ENCODE assay signal across 20 mouse cellular contexts in the genomic region with DNA sequence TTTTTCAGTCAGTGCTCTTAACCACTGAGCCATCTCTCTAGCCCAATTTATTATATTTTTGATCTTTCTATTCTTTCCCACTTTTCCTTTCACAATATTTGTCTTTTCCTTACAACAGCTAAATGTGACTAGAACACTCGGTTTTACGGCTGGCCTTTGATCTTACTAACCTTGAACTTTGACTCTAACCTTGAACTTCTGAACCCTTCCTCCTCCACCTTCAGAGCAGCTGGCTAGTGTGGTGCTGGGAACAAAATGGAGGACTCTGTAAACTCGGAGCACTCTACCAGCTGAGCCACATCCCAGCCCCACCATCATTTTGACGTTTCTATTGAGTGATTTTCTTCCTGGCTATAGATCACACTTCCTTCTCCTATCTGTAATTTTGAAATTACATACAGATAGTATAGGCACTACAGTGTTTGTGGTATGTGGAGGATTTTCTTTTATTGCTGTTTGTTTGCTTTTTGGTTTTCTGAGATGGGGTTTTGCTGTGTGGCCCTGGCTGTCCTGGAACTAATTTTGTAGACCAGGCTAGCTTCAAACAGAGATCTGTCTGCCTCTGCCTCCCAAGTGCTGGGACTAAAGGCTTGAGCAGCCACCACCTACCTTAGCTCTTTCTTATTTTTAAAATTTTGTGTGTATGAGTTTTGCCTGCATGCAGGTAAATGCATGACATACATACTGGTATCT. TPM values are rescaled to one million over a fixed set of nuclear protein-coding genes. Genes with fewer than 3 reads are reported as not detected.
DNase-seq lines count a peak whose midpoint lies in the region; ATAC-seq lines count a peak whose summit lies in the region.
"Had no signal": no experiment of that assay in that cellular context is flagged by ENCODE, and none has a peak within 500 bp of the region (broad histone marks: within the 10 kb centered on the region; RNA-seq: fewer than 3 reads in every experiment).

No protein-coding gene starts in this region.

- H3K4me2 ChIP-seq in midbrain, embryonic 11.5 days: no peak overlapping the region
- H3K4me2 ChIP-seq in midbrain, embryonic 14.5 days (ENCODE audit: low read length): no peak overlapping the region
- H3K4me2 ChIP-seq: embryonic facial prominence, embryonic 13.5 days; forebrain, embryonic 13.5 days; heart, embryonic 12.5 days had no signal

- H3K9ac ChIP-seq in midbrain, embryonic 11.5 days (ENCODE audit: low read length): no peak overlapping the region
- no peak overlapping the region for H3K9ac ChIP-seq in midbrain, embryonic 14.5 days (replicated peaks; ENCODE audit: low read length)
- H3K9ac ChIP-seq: embryonic facial prominence, embryonic 13.5 days; forebrain, embryonic 13.5 days; forebrain, postnatal 0 days; heart, embryonic 12.5 days had no signal

- DNase-seq in CD4-positive, CD25-positive, alpha-beta regulatory T cell, adult 2 months (ENCODE audit: low read depth, low spot score): peak; percentile 11
- DNase-seq in midbrain, embryonic 11.5 days (ENCODE audit: low spot score, missing footprints): peak; percentile 88
- no peak for DNase-seq in midbrain, embryonic 14.5 days
- no peak for DNase-seq in testis, postnatal 14 days (ENCODE audit: low spot score)
- DNase-seq in adrenal gland, postnatal 25 days: no peak
- DNase-seq in MN1 (ENCODE audit: low spot score): no peak
- DNase-seq: adrenal gland, postnatal 14 days; B cell, adult 2 months; cerebellum, adult 18-20 months; cerebellum, adult 9-11 months; cerebellum, postnatal 36 days; forebrain, postnatal 0 days; gastrocnemius, postnatal 14 days had no signal

- no peaks in the 10 kb centered on the region for H3K9me3 ChIP-seq in midbrain, embryonic 11.5 days (ENCODE audit: control insufficient read depth, low read length)
- H3K9me3 ChIP-seq in midbrain, embryonic 14.5 days (ENCODE audit: control insufficient read depth, low read length): no peaks in the 10 kb centered on the region
- H3K9me3 ChIP-seq: embryonic facial prominence, embryonic 13.5 days; forebrain, embryonic 13.5 days; heart, embryonic 12.5 days had no signal

- WGBS in midbrain, embryonic 11.5 days: 77% methylated on average over 4 of the region's 4 CpGs
- 80% methylated on average over 4 of the region's 4 CpGs for WGBS in midbrain, embryonic 14.5 days

- H3K4me1 ChIP-seq in midbrain, embryonic 11.5 days (ENCODE audit: control insufficient read depth, insufficient read depth, low read length): peaks cover 4% of the 10 kb centered on the region; the same call in 1 of the 2 replicates
- H3K4me1 ChIP-seq in midbrain, embryonic 14.5 days (ENCODE audit: control insufficient read depth, insufficient read depth, low read length): peaks cover 3% of the 10 kb centered on the region; the same call in 1 of the 2 replicates
- H3K4me1 ChIP-seq: embryonic facial prominence, embryonic 13.5 days; heart, embryonic 12.5 days had no signal

- ATAC-seq in CD4-positive, CD25-positive, alpha-beta regulatory T cell, adult 4 months: no peak
- ATAC-seq in midbrain, embryonic 11.5 days (ENCODE audit: low FRiP score): no peak
- ATAC-seq in midbrain, embryonic 14.5 days (ENCODE audit: low FRiP score, low TSS enrichment): no peak
- ATAC-seq in granulocyte monocyte progenitor cell, adult 5-6 weeks (replicated peaks; ENCODE audit: poor library complexity, severe bottlenecking): 0 out of 2 replicates have a peak, but pooled peaks have one; percentile 9
- ATAC-seq: activated CD4-positive, CD25-positive, alpha-beta regulatory T cell, adult 4 months; forebrain, embryonic 13.5 days; forebrain, postnatal 0 days; intestine, postnatal 0 days had no signal

- H3K27me3 ChIP-seq in midbrain, embryonic 11.5 days (ENCODE audit: control insufficient read depth, insufficient read depth, low read length): no peaks in the 10 kb centered on the region
- no peaks in the 10 kb centered on the region for H3K27me3 ChIP-seq in midbrain, embryonic 14.5 days (ENCODE audit: control insufficient read depth, insufficient read depth, low read length)
- H3K27me3 ChIP-seq: embryonic facial prominence, embryonic 13.5 days; forebrain, embryonic 13.5 days; heart, embryonic 12.5 days had no signal

- H3K27ac ChIP-seq in midbrain, embryonic 11.5 days (ENCODE audit: low read depth, low read length): no peak overlapping the region
- no peak overlapping the region for H3K27ac ChIP-seq in midbrain, embryonic 14.5 days (replicated peaks; ENCODE audit: low read depth, low read length)
- H3K27ac ChIP-seq: embryonic facial prominence, embryonic 13.5 days; forebrain, embryonic 13.5 days had no signal

- no peak overlapping the region for H3K4me3 ChIP-seq in midbrain, embryonic 11.5 days (ENCODE audit: low read depth, low read length)
- H3K4me3 ChIP-seq in midbrain, embryonic 14.5 days (replicated peaks; ENCODE audit: low read depth, low read length): no peak overlapping the region
- H3K4me3 ChIP-seq: embryonic facial prominence, embryonic 13.5 days; forebrain, embryonic 13.5 days; heart, embryonic 12.5 days had no signal

- H3K36me3 ChIP-seq in midbrain, embryonic 11.5 days (ENCODE audit: control insufficient read depth, insufficient read depth, low read length): peaks cover 11% of the 10 kb centered on the region
- H3K36me3 ChIP-seq in midbrain, embryonic 14.5 days (ENCODE audit: control insufficient read depth, insufficient read depth, low read length): peaks cover 37% of the 10 kb centered on the region

RNA-seq across cellular contexts. Expression of a gene that starts 26.7 kb away (rescaled TPM):
- polyA plus RNA-seq in CD4-positive, CD25-positive, alpha-beta regulatory T cell, adult 4 months (2017; shearing (Covaris generic)): 100 to 1,000 TPM; 457 to 480 TPM
- 473 and 513 TPM in 2 replicates for polyA plus RNA-seq in midbrain, embryonic 11.5 days (2014; fragmentation: Nextera tagmentation; extraction: Ambion mirVana)
- polyA plus RNA-seq in midbrain, embryonic 14.5 days (2014; fragmentation: Nextera tagmentation; extraction: Ambion mirVana): 262 and 286 TPM in 2 replicates
- total RNA-seq in granulocyte monocyte progenitor cell, adult 5-6 weeks (2014; fragmentation: Nextera tagmentation): 256 and 259 TPM in 2 replicates
- total RNA-seq in granulocyte monocyte progenitor cell, adult 5-6 weeks (2017): 564 and 655 TPM in 2 replicates
- total RNA-seq in adrenal gland, postnatal 25 days (2021): 103 and 117 TPM in 2 replicates

Comparison
In these comparisons a context has a peak if more than half of its experiments do, and no peak if none do; other contexts are left out.
1. DNase-seq: peak in CD4-positive, CD25-positive, alpha-beta regulatory T cell, adult 2 months (single experiment) and midbrain, embryonic 11.5 days (single experiment); none in midbrain, embryonic 14.5 days (single experiment), testis, postnatal 14 days (single experiment), adrenal gland, postnatal 25 days (single experiment) and MN1 (single experiment).